Mouse (Mus musculus): ENCODE measurements around the gene Pdzd8.

DNA sequence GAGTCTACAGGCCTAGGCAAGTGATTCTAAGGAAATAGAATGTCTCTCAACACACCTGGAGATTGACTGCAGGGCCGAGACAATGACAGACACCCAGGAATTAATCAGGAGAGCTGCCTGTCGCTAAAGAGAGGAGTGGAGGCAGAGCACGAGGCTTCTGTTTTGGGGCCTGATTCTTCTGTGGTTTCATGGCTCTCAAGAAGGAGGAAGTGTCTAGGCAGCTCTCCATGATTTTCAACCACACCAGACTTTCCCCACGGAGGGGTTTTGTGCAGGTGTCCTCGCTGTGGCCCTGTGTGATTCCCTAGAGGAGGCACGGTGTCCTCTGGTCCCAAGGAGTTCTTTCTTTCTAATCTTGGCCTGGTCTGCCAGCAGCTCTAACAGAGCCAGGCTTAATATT, 29.4 kb upstream of the Pdzd8 start:
- TF ChIP-seq POLR2A (IDR thresholded peaks at IDR 0.05; ENCODE audit: borderline replicate concordance, low read depth, low read length) (no peak), CTCF (IDR thresholded peaks at IDR 0.05; ENCODE audit: low read depth, low read length) (no peak)

All from bone marrow macrophage, adult 2 months (primary cell).